Mouse (Mus musculus): ENCODE results near the gene Acbd5.

- TF ChIP-seq POLR2A (IDR thresholded peaks at IDR 0.05; ENCODE audit: control insufficient read depth in 1 of 2, insufficient read depth in 1 of 2, low read depth in 1 of 2, low read length in 2 of 2, poor library complexity in 1 of 2) (no peak), BHLHE40 (IDR thresholded peaks at IDR 0.05; ENCODE audit: borderline replicate concordance, low read depth, low read length) (no peak), TCF12 (IDR thresholded peaks at IDR 0.05; ENCODE audit: low read depth, low read length) (no peak), EP300 (IDR thresholded peaks at IDR 0.05; ENCODE audit: low read depth in 1 of 2, low read length in 2 of 2) (no peak), MAX (IDR thresholded peaks at IDR 0.05; ENCODE audit: low read length) (no peak), CTCF (IDR thresholded peaks at IDR 0.05 in 2 of 3, conservative IDR thresholded peaks at IDR 0.05 in 1 of 3; ENCODE audit: control insufficient read depth in 1 of 3, insufficient read depth in 1 of 3, low read depth in 2 of 3, low read length in 3 of 3, poor library complexity in 1 of 3, severe bottlenecking in 1 of 3) (no peak), ZKSCAN1 (IDR thresholded peaks at IDR 0.05; ENCODE audit: low read depth, low read length) (no peak)
These were observed 20.0 kb upstream of the Acbd5 start for GRCm38 (mm10) chr2:23048006-23048405.

Measured in MEL (cell line).